Mouse (Mus musculus): ENCODE results near the gene Prss37. TPM values are rescaled to one million over a fixed set of nuclear protein-coding genes. Genes with fewer than 3 reads are reported as not detected.
A peak's percentile ranks its signal among the peaks of the same experiment; 100 is the strongest.

Gene Prss37
- polyA plus RNA-seq, 1 experiment, result 273 TPM

DNA sequence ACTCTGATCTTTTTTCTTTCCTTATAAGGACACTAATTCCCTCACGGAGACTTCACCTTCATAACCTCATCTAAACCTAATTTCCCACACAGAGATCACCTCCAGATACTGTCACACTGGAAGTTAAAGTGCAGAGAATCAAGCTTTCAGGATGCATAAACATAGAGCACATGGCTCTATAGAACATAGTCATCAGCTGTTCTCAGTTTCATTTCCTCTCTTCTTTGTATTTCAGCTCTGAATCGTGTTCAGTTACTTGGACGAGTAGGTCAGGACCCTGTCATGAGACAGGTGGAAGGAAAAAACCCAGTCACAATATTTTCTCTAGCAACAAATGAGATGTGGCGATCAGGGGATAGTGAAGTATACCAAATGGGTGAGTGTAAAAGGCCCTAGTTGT is 43.2 kb downstream of the Prss37 start:
- Histone ChIP-seq H3K4me3 (ENCODE audit: control insufficient read depth, low read depth, low read length) (no peak overlapping the region), H3K36me3 (ENCODE audit: control insufficient read depth, insufficient read depth, low read length) (no peaks in the 10 kb centered on the region; the same call in 1 of the 2 replicates), H3K27me3 (ENCODE audit: control insufficient read depth, insufficient read depth, low read length) (no peaks in the 10 kb centered on the region), H3K4me1 (ENCODE audit: control insufficient read depth, insufficient read depth, low read length) (no peaks in the 10 kb centered on the region), H3K27ac (ENCODE audit: control insufficient read depth, insufficient read depth, low read depth, low read length) (no peak overlapping the region)
- TF ChIP-seq CTCF (IDR thresholded peaks at IDR 0.05; ENCODE audit: control insufficient read depth, insufficient read depth, insufficient replicate concordance, low read depth, low read length), result no peak
- TF ChIP-seq POLR2A (IDR thresholded peaks at IDR 0.05; ENCODE audit: control insufficient read depth, low read depth, low read length), result no peak

DNA sequence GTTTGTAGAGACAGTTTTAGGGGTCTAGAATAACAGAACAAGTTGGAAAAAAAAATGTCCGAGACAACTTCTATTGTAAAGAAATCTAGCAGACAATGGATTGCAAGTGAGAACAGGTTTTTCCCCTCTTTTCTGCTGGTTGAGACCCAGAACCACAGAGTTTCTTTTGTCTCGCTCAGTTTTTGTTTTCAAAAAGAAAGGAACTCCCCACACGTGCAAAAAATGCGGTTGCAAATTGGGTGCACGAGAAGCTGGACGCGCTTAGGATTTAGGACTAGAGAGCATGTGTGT is 47.6 kb downstream of the Prss37 start:
- Histone ChIP-seq H3K27ac (ENCODE audit: control insufficient read depth, insufficient read depth, low read depth, low read length) (peak overlapping the region; percentile 86; the same call in 1 of the 2 replicates), H3K4me1 (ENCODE audit: control insufficient read depth, insufficient read depth, low read length) (no peaks in the 10 kb centered on the region), H3K36me3 (ENCODE audit: control insufficient read depth, insufficient read depth, low read length) (no peaks in the 10 kb centered on the region), H3K4me3 (ENCODE audit: control insufficient read depth, low read depth, low read length) (peak overlapping the region; percentile 89), H3K27me3 (ENCODE audit: control insufficient read depth, insufficient read depth, low read length) (no peaks in the 10 kb centered on the region)
- no peak for TF ChIP-seq POLR2A (IDR thresholded peaks at IDR 0.05; ENCODE audit: control insufficient read depth, low read depth, low read length)
- no peak for TF ChIP-seq CTCF (IDR thresholded peaks at IDR 0.05; ENCODE audit: control insufficient read depth, insufficient read depth, insufficient replicate concordance, low read depth, low read length)

DNA sequence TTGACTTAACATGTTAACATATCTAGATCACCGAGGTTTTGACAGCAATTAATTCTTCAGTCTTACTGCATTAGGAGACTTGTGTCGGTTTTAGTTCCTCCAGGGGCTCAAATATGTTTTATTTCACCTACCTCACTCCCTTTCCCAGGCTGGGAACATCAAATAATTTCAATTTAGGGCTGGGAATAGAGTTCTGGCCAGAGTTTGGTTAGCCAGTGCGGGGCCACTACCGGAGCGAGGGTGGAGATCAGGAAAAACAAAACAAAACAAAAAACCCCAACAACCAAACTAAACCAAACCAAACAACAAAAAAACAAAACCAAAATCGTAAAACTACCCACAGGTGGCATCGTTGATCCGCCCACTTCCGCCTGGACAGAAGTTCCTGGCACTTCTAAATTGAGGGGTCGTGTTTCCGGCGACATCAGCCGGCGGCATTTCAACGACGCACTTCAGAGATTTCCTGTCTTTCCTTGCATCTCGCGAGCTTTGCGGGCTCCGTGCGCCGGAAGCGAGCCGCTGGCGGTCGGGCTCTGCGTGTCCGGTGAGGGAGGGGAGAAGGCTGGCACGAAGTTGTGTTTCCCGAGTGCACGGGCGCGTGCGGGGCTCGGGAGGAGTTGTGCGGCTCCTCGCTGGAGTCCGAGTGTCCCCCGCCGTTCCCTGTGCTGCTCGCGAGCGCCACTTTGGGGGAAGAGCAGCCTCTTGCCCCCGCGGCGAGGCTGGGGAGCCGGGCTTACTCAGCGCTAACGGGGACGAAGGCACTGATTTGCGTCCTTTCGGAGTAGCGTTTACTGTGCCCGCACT is 48.2 kb downstream of the Prss37 start, which contains the start of gene Ssbp1:
Ssbp1 (plus strand) TSS at position 437 of the 804 bp plus-strand sequence.
- Histone ChIP-seq H3K4me1 (ENCODE audit: control insufficient read depth, insufficient read depth, low read length) (no peaks in the 10 kb centered on the region), H3K36me3 (ENCODE audit: control insufficient read depth, insufficient read depth, low read length) (no peaks in the 10 kb centered on the region), H3K4me3 (ENCODE audit: control insufficient read depth, low read depth, low read length) (peak within 1 kb of the TSS; percentile 89), H3K27me3 (ENCODE audit: control insufficient read depth, insufficient read depth, low read length) (no peaks in the 10 kb centered on the region), H3K27ac (ENCODE audit: control insufficient read depth, insufficient read depth, low read depth, low read length) (peak within 1 kb of the TSS; percentile 86)
- TF ChIP-seq POLR2A (IDR thresholded peaks at IDR 0.05; ENCODE audit: control insufficient read depth, low read depth, low read length) (peak; percentile 96), CTCF (IDR thresholded peaks at IDR 0.05; ENCODE audit: control insufficient read depth, insufficient read depth, insufficient replicate concordance, low read depth, low read length) (no peak)

DNA sequence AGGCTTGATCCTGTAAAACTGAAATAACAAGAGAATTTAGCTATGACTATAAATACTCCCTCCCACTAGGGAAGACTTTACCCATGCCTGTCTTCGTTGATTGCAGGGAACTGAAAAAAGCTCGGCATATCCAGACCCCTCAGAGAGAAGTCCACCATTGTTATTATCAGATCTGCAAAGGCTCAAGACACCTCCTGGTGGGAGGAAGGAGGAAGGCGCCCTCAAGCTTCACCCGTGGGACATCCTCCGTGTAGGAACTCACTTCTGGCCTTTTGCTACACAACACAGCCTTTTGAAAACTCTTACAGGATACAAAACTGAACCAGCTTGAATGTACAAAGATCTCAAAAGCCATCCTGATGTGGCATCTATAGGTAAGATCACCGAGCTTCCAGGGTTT is 53.6 kb downstream of the Prss37 start:
- Histone ChIP-seq H3K36me3 (ENCODE audit: control insufficient read depth, insufficient read depth, low read length) (no peaks in the 10 kb centered on the region), H3K4me1 (ENCODE audit: control insufficient read depth, insufficient read depth, low read length) (no peaks in the 10 kb centered on the region), H3K27ac (ENCODE audit: control insufficient read depth, insufficient read depth, low read depth, low read length) (no peak overlapping the region), H3K27me3 (ENCODE audit: control insufficient read depth, insufficient read depth, low read length) (no peaks in the 10 kb centered on the region), H3K4me3 (ENCODE audit: control insufficient read depth, low read depth, low read length) (no peak overlapping the region)
- TF ChIP-seq CTCF (IDR thresholded peaks at IDR 0.05; ENCODE audit: control insufficient read depth, insufficient read depth, insufficient replicate concordance, low read depth, low read length), result no peak
- no peak for TF ChIP-seq POLR2A (IDR thresholded peaks at IDR 0.05; ENCODE audit: control insufficient read depth, low read depth, low read length)

Other genes with a start within 250 kb of the Prss37 start
- 9.3 and 10.3 TPM in 2 replicates for gene Agk, start 194.3 kb downstream of the Prss37 start, polyA plus RNA-seq (2012; rRNA removed)
- 1.4 and 3.2 TPM in 2 replicates for gene E330009J07Rik, start 83.4 kb downstream of the Prss37 start, polyA plus RNA-seq (2012; rRNA removed)
- 0.16 TPM in 1 of 2 replicates, not detected in the other for gene Wee2, start 80.4 kb downstream of the Prss37 start, polyA plus RNA-seq (2012; rRNA removed)
- 5.0 and 7.4 TPM in 2 replicates for gene Ssbp1, start 48.2 kb downstream of the Prss37 start, polyA plus RNA-seq (2012; rRNA removed)
- 0.12 TPM in 1 of 2 replicates, not detected in the other for gene Tas2r137, start 28.3 kb downstream of the Prss37 start, polyA plus RNA-seq (2012; rRNA removed)
- gene Tas2r108, start 26.0 kb downstream of the Prss37 start, polyA plus RNA-seq (2012; rRNA removed), result 0.10 TPM in 1 of 2 replicates, not detected in the other
- gene Olfr461, start 35.5 kb upstream of the Prss37 start, polyA plus RNA-seq (2012; rRNA removed), result not detected in 2 replicates
- 0.19 TPM in 1 of 2 replicates, not detected in the other for gene Olfr460, start 50.0 kb upstream of the Prss37 start, polyA plus RNA-seq (2012; rRNA removed)
- gene Clec5a, start 66.3 kb upstream of the Prss37 start, polyA plus RNA-seq (2012; rRNA removed), result 0.24 TPM in 1 of 2 replicates, not detected in the other
- gene Tas2r138, start 93.8 kb upstream of the Prss37 start, polyA plus RNA-seq (2012; rRNA removed), result not detected in 2 replicates
- 2.2 and 2.3 TPM in 2 replicates for gene Mgam, start 109.3 kb upstream of the Prss37 start, polyA plus RNA-seq (2012; rRNA removed)

All from testis, adult 2 months (tissue).